Mouse (Mus musculus) cerebellum, adult 2 months (tissue): Measurements from ENCODE around the gene Pdzd2.

Experiments
- CTCF ChIP-seq: fragments of 200-500 bp; IDR thresholded peaks from 2 replicates; pipeline ENCODE4 v1.5.1; 2011; ENCODE audit warnings: low read depth, mild to moderate bottlenecking, control low read depth, low read length, moderate library complexity, borderline replicate concordance; ENCODE audit not compliant: insufficient read depth
- POLR2A ChIP-seq: fragments of 200-500 bp; IDR thresholded peaks from 2 replicates; pipeline ENCODE4 v1.6.1; 2011; ENCODE audit warnings: low read length, control low read depth, borderline replicate concordance; ENCODE audit not compliant: insufficient read depth

- TF ChIP-seq POLR2A (no peak), CTCF (no peak)
Measured at GRCm38 (mm10) chr15:12376491-12377069, 363.1 kb downstream of the Pdzd2 start.
